Mouse (Mus musculus): ENCODE results near the gene Lbx1. TPM values are rescaled to one million over a fixed set of nuclear protein-coding genes. Genes with fewer than 3 reads are reported as not detected.

The Lbx1 gene
- polyA plus RNA-seq, 1 experiment, result not detected

DNA sequence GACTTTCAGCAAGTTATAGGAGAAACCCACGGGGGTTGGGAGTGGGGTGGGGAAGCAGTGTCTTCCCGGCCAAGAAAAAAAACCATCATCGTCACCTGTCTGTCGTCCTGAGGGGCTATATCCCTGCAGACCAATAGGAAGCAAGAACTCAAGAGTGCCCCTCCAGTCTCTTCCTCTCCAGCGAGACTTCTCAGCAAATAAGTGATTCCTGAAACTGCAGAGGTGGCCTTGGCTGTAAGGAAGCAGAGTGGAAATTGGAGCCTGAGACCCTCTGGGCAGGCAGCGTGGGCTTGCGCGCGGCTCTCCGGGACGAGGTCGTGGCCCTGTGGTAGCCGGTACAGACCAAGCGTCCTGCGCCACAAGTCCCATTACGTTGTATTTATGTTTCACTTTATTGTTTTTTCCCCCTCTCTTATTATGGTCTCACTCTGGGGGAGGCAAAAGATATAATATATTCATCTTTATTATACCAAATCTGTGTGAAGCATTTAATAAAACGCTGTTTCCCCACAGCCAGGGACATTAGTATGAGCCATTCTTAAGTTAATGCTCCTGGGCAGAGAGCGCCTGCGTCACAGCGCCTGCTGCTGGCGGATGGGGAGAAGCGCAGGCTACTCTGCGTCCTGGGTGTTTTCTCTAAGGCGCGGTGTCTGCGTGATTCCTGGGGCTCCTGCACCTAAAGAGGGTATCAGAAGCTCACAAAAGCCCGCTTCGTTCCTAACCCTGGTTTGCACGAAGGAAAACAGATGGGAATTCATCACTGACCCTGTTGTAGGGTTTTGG lies 8.5 kb upstream of the Lbx1 start:
- no peak overlapping the region for H3K27ac ChIP-seq (ENCODE audit: insufficient read depth, low read depth, low read length)
- peaks cover 15% of the 10 kb centered on the region for H3K4me1 ChIP-seq (ENCODE audit: control insufficient read depth, insufficient read depth, low read length)
- no peak overlapping the region for H3K4me3 ChIP-seq (ENCODE audit: insufficient read depth, low read length)
- no peak for TF ChIP-seq POLR2A (IDR thresholded peaks at IDR 0.05; ENCODE audit: borderline replicate concordance, low read depth, low read length)
- TF ChIP-seq CTCF (IDR thresholded peaks at IDR 0.05; ENCODE audit: low read depth, low read length), result peak; percentile 96

DNA sequence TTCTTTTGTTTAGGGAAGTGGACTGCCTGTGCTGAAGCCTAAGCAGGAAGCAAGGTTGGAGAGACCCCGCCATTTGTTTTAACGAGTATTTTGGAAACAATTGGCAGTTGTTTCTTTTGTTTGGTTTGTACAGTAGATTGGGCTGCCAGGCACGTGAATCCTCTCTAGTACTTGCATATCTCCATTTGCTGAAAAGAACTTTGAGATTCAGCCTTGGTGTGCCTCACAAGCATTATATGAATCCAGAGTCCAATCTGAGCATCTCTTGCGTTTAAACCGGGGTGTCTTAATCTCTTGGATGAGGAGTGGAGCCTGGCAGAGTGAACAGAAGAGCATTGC lies 7.6 kb upstream of the Lbx1 start:
- Histone ChIP-seq H3K4me1 (ENCODE audit: control insufficient read depth, insufficient read depth, low read length) (peaks cover 15% of the 10 kb centered on the region), H3K27ac (ENCODE audit: insufficient read depth, low read depth, low read length) (no peak overlapping the region), H3K4me3 (ENCODE audit: insufficient read depth, low read length) (no peak overlapping the region)
- TF ChIP-seq CTCF (IDR thresholded peaks at IDR 0.05; ENCODE audit: low read depth, low read length), result no peak
- no peak for TF ChIP-seq POLR2A (IDR thresholded peaks at IDR 0.05; ENCODE audit: borderline replicate concordance, low read depth, low read length)

DNA sequence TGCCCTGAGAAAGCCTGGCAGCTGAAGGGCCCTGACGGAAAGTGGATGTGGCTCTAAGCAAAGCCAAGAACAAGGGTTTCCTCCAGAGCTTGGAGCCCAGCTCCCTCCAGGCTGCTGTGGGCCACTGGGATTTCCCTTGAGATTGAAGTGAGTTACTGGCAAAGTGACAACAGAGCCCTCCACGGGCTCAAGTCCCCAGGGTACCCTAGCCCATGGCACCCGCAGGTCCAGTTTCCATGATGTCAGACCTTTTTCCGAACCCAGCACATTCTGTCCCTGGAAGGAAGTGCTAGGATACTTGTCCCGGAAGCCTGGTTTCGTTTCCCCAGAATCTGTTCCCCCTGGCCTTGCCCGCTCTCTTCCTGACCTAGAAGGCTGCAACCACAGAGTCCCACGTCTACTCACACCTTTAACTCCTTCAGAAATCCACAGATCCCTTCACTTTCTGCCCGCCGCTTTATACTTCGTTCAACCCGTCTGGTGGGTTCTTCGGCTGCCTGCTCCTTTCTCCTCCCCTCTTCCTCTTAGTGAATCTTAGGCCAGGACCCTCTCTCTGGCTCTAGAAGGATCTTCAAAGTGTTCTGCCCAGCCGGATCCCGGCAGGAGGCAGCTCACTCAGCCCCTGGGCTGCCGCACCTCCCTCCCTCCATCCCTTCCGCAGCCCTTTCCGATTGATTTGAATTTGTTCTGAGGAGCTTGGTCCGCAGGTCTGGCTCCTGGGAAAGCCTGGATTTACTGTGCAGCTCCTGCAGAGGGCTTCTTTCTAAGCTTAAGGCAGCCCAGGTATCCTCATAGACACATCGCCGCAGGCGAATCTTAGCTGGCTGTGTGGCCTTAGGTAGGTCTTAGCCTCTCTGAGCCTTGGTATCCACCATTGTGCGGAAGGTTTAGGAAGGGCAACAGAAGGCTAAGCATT lies 7.0 kb upstream of the Lbx1 start:
- peaks cover 15% of the 10 kb centered on the region for H3K4me1 ChIP-seq (ENCODE audit: control insufficient read depth, insufficient read depth, low read length)
- no peak overlapping the region for H3K4me3 ChIP-seq (ENCODE audit: insufficient read depth, low read length)
- no peak overlapping the region for H3K27ac ChIP-seq (ENCODE audit: insufficient read depth, low read depth, low read length)
- TF ChIP-seq POLR2A (IDR thresholded peaks at IDR 0.05; ENCODE audit: borderline replicate concordance, low read depth, low read length) (no peak), CTCF (IDR thresholded peaks at IDR 0.05; ENCODE audit: low read depth, low read length) (no peak)

DNA sequence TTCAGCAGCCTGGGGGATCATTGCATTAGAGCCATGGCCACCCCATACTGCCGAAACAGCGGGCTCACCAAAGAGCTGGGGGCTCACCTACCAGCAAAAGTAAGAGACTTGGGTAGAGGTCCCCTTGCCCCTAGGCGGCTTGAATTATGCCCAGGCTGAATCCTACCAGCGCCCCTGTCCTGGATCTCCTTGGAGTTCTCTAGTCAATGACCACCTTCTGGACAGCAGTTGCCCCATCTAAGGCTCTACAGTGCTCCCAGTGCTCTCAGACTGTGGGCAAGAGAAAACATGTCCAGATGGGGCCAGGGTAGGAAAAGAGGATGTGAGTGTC lies 6.4 kb upstream of the Lbx1 start:
- Histone ChIP-seq H3K27ac (ENCODE audit: insufficient read depth, low read depth, low read length) (no peak overlapping the region), H3K4me1 (ENCODE audit: control insufficient read depth, insufficient read depth, low read length) (peaks cover 15% of the 10 kb centered on the region), H3K4me3 (ENCODE audit: insufficient read depth, low read length) (no peak overlapping the region)
- TF ChIP-seq CTCF (IDR thresholded peaks at IDR 0.05; ENCODE audit: low read depth, low read length) (no peak), POLR2A (IDR thresholded peaks at IDR 0.05; ENCODE audit: borderline replicate concordance, low read depth, low read length) (no peak)

DNA sequence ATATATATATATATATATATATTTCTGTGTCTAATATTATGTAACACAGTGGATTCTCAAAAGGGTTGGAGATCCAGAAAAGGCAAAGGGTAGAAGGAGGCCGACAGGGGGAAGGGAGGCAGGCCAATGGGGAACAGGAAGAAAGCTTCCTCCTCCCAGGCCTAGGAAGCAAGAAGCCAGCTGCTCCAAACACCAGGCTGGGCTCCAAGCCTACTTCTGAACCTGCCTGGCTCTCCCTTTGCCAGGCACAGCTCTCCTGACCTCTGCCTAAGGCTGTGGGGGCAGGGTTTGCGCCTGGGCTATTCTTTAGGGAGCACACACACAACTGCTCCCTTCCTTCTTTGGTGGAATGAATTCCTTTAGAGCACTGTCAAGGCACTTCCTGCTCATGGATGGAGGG lies 4.4 kb upstream of the Lbx1 start:
- no peak overlapping the region for H3K27ac ChIP-seq (ENCODE audit: insufficient read depth, low read depth, low read length)
- peaks cover 15% of the 10 kb centered on the region for H3K4me1 ChIP-seq (ENCODE audit: control insufficient read depth, insufficient read depth, low read length)
- H3K4me3 ChIP-seq (ENCODE audit: insufficient read depth, low read length), result no peak overlapping the region
- no peak for TF ChIP-seq CTCF (IDR thresholded peaks at IDR 0.05; ENCODE audit: low read depth, low read length)
- TF ChIP-seq POLR2A (IDR thresholded peaks at IDR 0.05; ENCODE audit: borderline replicate concordance, low read depth, low read length), result no peak

DNA sequence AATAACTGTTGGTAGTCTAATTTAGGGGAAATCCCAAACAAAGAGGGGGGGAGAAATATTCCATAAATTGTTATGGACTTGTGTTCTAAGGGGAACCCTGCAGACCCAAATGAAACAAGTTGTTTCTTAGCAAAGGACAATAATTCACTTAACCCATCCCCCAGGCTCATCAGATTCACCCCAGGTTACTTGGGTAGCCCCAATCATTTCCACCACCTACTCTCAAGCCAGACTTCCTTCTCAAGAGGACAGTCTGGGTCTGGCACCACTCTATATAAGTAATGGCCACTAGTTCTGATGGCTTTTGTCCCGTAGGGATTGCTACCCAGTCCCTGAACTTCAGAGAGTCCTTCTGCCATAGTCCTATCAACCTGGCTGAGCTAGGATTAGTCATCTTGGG lies 3.6 kb upstream of the Lbx1 start:
- TF ChIP-seq CTCF (IDR thresholded peaks at IDR 0.05; ENCODE audit: low read depth, low read length) (no peak), POLR2A (IDR thresholded peaks at IDR 0.05; ENCODE audit: borderline replicate concordance, low read depth, low read length) (no peak)
- no peak overlapping the region for H3K27ac ChIP-seq (ENCODE audit: insufficient read depth, low read depth, low read length)
- peaks cover 15% of the 10 kb centered on the region for H3K4me1 ChIP-seq (ENCODE audit: control insufficient read depth, insufficient read depth, low read length)
- H3K4me3 ChIP-seq (ENCODE audit: insufficient read depth, low read length), result no peak overlapping the region

DNA sequence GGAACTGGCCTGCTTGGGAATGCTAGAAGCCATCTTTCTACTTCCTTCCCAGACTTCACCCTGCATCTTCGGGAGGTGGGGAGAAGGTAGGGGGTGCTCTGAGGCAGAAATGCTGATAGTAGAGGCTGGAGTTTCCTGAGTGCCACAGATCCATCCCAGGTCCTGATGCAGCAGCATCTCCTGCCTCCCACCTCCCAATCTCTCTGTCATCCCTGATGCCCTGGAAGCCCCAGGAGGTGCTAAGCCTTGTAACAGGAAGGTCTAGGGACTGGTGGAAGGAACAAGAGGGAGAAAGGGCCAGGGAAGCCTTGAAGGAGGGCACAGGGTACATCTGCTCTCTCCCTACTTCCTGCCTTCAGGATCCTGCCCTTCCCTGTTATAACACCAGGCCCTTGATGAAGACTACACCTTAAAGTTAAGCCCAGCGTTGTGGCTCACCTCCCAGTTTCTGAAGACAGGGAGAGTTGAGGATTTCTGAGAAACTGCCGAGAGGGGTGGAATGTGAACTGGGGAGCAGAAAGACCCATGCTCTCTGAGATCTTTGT lies 2.1 kb upstream of the Lbx1 start:
- no peak for TF ChIP-seq POLR2A (IDR thresholded peaks at IDR 0.05; ENCODE audit: borderline replicate concordance, low read depth, low read length)
- no peak for TF ChIP-seq CTCF (IDR thresholded peaks at IDR 0.05; ENCODE audit: low read depth, low read length)
- H3K4me3 ChIP-seq (ENCODE audit: insufficient read depth, low read length), result no peak overlapping the region
- H3K4me1 ChIP-seq (ENCODE audit: control insufficient read depth, insufficient read depth, low read length), result peaks cover 9% of the 10 kb centered on the region
- H3K27ac ChIP-seq (ENCODE audit: insufficient read depth, low read depth, low read length), result no peak overlapping the region

DNA sequence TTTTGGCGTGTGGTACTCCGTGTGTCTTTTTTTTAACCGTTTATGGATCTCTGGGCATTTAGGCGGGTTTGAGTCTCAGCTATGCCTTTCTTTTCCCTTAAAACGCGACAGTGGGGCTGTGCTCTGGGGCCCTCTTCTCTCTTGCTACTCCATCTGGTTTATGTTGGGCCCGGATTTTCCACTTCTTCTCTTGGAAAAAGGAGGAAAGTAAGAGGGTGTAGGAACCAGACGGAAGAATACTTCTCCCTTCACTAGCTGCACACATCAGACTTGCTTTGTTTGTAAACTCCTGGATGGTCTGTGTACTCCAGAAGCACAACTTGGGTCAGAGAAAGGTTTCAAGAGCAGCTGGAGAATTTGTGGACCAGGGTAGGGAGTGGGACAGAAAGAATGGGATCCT lies 1.5 kb upstream of the Lbx1 start:
- no peak for TF ChIP-seq POLR2A (IDR thresholded peaks at IDR 0.05; ENCODE audit: borderline replicate concordance, low read depth, low read length)
- no peak for TF ChIP-seq CTCF (IDR thresholded peaks at IDR 0.05; ENCODE audit: low read depth, low read length)
- Histone ChIP-seq H3K4me3 (ENCODE audit: insufficient read depth, low read length) (no peak overlapping the region), H3K4me1 (ENCODE audit: control insufficient read depth, insufficient read depth, low read length) (peaks cover 4% of the 10 kb centered on the region), H3K27ac (ENCODE audit: insufficient read depth, low read depth, low read length) (no peak overlapping the region)

DNA sequence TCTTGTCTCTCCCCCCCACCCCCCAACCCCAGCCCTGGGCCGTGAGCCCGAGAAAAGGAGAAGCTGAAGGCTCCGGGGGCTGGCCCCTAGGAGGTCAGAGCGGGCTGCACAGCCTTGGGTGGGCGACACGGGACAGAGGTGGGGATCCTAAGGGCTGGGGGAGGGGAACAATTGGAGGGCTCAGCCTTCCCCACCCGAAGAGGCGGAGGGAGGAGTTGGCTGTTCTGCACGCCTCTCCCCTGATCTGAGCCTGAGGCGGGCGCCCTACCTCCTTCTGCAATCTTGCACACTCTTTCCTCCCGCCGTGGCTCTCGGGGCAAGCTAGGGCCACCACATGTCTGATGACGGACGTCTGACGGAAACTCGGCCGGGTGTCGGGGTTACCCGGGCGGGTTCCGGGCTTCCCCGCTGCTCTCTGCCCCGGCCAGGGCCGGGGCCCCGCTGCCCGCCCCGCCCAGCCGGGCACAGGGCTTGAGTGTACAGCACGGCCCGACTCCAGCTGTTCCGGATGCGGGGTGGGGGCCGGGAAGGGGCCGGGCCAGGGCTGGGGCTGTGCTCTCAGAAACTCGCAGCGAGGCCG lies 841 bp upstream of the Lbx1 start:
- peaks cover 2% of the 10 kb centered on the region; the same call in 1 of the 2 replicates for H3K4me1 ChIP-seq (ENCODE audit: control insufficient read depth, insufficient read depth, low read length)
- TF ChIP-seq CTCF (IDR thresholded peaks at IDR 0.05; ENCODE audit: low read depth, low read length) (no peak), POLR2A (IDR thresholded peaks at IDR 0.05; ENCODE audit: borderline replicate concordance, low read depth, low read length) (no peak)

More for the DNA sequence above, 841 bp upstream of the Lbx1 start:
- Histone ChIP-seq H3K4me3 (ENCODE audit: insufficient read depth, low read length) (no peak overlapping the region), H3K27ac (ENCODE audit: insufficient read depth, low read depth, low read length) (no peak overlapping the region)
